Mouse (Mus musculus) thymus, adult 18-20 months (tissue): ENCODE results near the gene Tmprss4.
A peak's percentile ranks its signal among the peaks of the same experiment; 100 is the strongest.

Source experiments
- DNase-seq, 2 experiments: peaks; one replicate each; pipeline ENCODE4 v3.0.0; 2022; ENCODE audit warnings: mixed read lengths in 2 of 2

Gene Tmprss4

GRCm38 (mm10) chr9:45136442-45137169 lies 67.3 kb downstream of the Tmprss4 start:
- DNase-seq, result no peak

- DNase-seq, result peak; percentile 50 to 59
Observed at GRCm38 (mm10) chr9:45133484-45134310, 70.2 kb downstream of the Tmprss4 start.

DNA sequence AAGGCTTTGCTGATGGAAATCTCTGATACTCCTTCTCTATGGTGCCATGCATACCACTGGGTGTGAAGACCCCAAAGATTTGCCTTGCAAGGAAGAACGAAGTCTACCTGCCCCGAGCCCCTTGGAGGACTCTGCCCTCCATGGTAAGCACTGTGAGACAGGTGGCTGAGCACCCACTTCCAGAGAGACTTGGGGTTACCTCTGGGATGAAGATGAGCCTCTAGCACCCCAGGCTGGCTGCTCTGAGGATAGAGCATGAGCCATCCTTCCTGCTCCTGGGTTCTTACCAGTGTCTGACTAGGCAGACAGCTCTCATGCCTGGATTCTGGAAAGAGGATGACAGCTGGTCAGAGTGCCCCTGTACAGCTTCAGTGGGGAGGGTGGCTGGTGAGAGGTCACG lies 73.8 kb downstream of the Tmprss4 start:
- no peak for DNase-seq

- peak in 1 of 2 experiments; percentile 56 for DNase-seq
Observed at GRCm38 (mm10) chr9:45126941-45127340, 77.0 kb downstream of the Tmprss4 start.

DNA sequence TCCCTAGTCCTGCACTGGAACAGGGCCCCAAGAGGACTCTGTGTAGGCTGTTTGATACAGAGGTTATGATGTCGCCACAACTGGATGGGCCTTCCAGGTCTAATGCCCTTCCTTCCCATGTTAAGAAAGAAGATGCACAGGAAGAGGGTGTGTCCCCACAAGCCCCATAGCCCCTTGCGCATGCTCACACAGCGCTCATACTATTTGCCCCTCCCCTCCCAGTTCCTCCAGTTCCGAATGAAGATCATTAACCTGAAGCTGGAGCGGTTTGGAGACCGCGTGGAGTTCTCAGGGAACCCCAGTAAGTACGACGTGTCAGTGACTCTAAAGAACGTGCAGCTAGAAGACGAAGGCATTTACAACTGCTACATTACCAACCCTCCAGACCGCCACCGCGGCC lies 78.7 kb downstream of the Tmprss4 start:
- peak in 1 of 2 experiments; percentile 5 for DNase-seq
